Mouse (Mus musculus): Measurements from ENCODE around the gene Layn.

GRCm38 (mm10) chr9:51031603-51032002 lies 45.3 kb downstream of the Layn start:
- TF ChIP-seq ZC3H11A (IDR thresholded peaks at IDR 0.05; ENCODE audit: borderline replicate concordance, low read depth, low read length) (no peak), MAFK (IDR thresholded peaks at IDR 0.05; ENCODE audit: insufficient read depth, low read depth, low read length) (no peak), ZNF384 (IDR thresholded peaks at IDR 0.05; ENCODE audit: low read depth, low read length) (no peak), CHD2 (IDR thresholded peaks at IDR 0.05; ENCODE audit: low read depth, low read length) (no peak), HCFC1 (IDR thresholded peaks at IDR 0.05; ENCODE audit: borderline replicate concordance, insufficient read depth, low read length) (no peak)

Data from ES-E14 (cell line).